Mouse (Mus musculus) heart, postnatal 0 days (tissue): ENCODE data around the gene Wfdc21.

ENCODE experiments used
- CTCF ChIP-seq: IDR thresholded peaks from 2 replicates; pipeline ENCODE4 v1.5.1; 2016; ENCODE audit warnings: antibody characterized with exemption, control low read depth, low read depth
- EP300 ChIP-seq: IDR thresholded peaks from 2 replicates; pipeline ENCODE4 v1.6.1; 2016; ENCODE audit warnings: antibody characterized with exemption, low read depth

DNA sequence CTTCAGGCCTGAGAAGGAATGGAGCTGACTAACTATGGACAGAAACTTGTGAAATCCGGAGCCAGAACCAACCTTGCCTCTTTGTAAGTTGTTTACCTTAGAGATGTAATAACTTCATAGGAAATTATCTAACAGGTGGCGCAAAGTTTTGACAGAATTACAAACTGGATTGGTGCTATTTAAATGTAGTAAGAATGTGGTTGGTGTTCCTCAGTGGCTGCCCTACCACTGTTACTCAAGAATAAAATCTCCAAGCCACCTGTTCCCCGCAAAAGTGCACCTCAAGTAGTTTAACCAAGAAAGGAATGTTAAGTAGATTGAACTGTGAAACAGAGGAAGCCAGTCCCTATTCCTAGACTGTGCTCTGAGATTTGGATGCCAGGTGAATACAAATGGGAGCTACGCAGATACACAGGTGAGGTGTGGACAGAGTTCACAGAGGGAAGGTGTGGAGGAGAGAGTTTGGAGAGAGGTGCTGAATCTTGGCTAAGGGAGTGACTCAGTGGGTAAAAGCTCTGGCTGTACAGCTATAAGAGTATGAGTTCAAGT lies 6.2 kb upstream of the Wfdc21 start:
- TF ChIP-seq CTCF: no peak
- TF ChIP-seq EP300: no peak
